Mouse (Mus musculus) forebrain, embryonic 10.5 days (tissue): ENCODE measurements around the gene Duxbl2. TPM values are rescaled to one million over a fixed set of nuclear protein-coding genes. Genes with fewer than 3 reads are reported as not detected.
"Not testable (repeated sequence)": the region's sequence is repeated elsewhere in the genome, so short reads cannot be mapped to it uniquely, and the experiment has no call there.

Source experiments
- DNase-seq: peaks from one replicate; pipeline ENCODE4 v3.0.0-alpha.2; 2017; ENCODE audit warnings: low spot score; ENCODE audit errors: extremely low spot score
- H3K27ac ChIP-seq: fragments of 300-500 bp; sonication (generic); 2 replicates; pipeline ENCODE4 v1.5.1; 2016; ENCODE audit warnings: mild to moderate bottlenecking
- H3K27me3 ChIP-seq: fragments of 300-500 bp; sonication (generic); 2 replicates; pipeline ENCODE4 v1.6.1; 2016; ENCODE audit warnings: mild to moderate bottlenecking; ENCODE audit not compliant: poor library complexity, severe bottlenecking
- H3K36me3 ChIP-seq: fragments of 300-500 bp; sonication (generic); replicated peaks from 2 replicates; pipeline ENCODE4 v1.6.1; 2016; ENCODE audit warnings: mild to moderate bottlenecking, moderate library complexity
- H3K4me1 ChIP-seq: fragments of 300-500 bp; sonication (generic); 2 replicates; pipeline ENCODE4 v1.6.1; 2016
- H3K4me3 ChIP-seq: fragments of 300-500 bp; sonication (generic); 2 replicates; pipeline ENCODE4 v1.5.1; 2016; ENCODE audit warnings: mild to moderate bottlenecking, moderate library complexity
- H3K9me3 ChIP-seq: fragments of 300-500 bp; sonication (generic); 2 replicates; pipeline ENCODE4 v1.6.1; 2016; ENCODE audit warnings: mild to moderate bottlenecking, moderate library complexity
- WGBS: fragments of 180-500 bp; shearing (Covaris S2); methylation state at CpG from one replicate; pipeline ENCODE4 v1.1.7; 2016; 5-methylcytosine and 5-hydroxymethylcytosine counted together
- polyA plus RNA-seq: library from polyadenylated mRNA; unstranded; fragments of >200 nt; fragmentation: Nextera tagmentation; extraction: Ambion mirVana; gene quantifications from 2 replicates; pipeline ENCODE4 v1.2.1, GENCODE M21; 2016

The Duxbl2 gene
- not detected in 2 replicates for polyA plus RNA-seq

DNA sequence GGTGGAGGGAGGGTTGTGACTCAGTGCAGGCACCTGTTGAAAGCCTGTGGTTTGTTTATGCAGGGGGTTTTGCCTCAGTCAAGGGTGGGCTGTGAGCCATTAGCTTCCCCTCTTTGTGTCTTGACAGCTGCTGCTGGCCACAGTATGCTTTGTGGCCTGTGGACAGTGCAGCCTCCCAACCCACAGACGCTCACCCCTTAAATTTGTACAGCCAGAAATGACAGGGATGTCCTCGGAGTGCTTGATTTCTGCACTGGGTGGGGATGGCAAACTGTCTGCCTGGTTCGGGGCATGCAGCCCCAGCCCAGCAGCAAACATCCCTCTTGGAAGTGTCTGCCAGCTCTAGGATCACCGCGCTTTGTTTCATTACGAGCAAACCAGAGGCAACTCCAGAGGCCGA, at the start of gene Duxbl2:
Duxbl2 (plus strand) TSS at position 200 of the 400 bp plus-strand sequence.
- H3K4me3 ChIP-seq, H3K27me3 ChIP-seq, H3K27ac ChIP-seq, DNase-seq, H3K36me3 ChIP-seq, H3K4me1 ChIP-seq, H3K9me3 ChIP-seq: not testable (repeated sequence)
- no CpG with 5 or more reads among the region's 7 CpGs for WGBS

- not testable (repeated sequence) for H3K4me3 ChIP-seq, H3K36me3 ChIP-seq, H3K4me1 ChIP-seq, H3K27ac ChIP-seq, H3K9me3 ChIP-seq, DNase-seq, H3K27me3 ChIP-seq
- no CpG with 5 or more reads among the region's 5 CpGs for WGBS
These were observed 41.3 kb upstream of the Duxbl2 start for GRCm38 (mm10) chr14:26076620-26077390.

GRCm38 (mm10) chr14:26081216-26081615, 36.9 kb upstream of the Duxbl2 start, which contains the start of gene Cphx2:
TSS of gene Cphx2 (plus strand) at chr14:26081516.
- H3K4me1 ChIP-seq, H3K9me3 ChIP-seq: not testable (repeated sequence)

GRCm38 (mm10) chr14:26081997-26082396, 36.2 kb upstream of the Duxbl2 start, which contains the start of gene Cphx3:
TSS of gene Cphx3 (plus strand) at chr14:26082297.
- H3K27me3 ChIP-seq, H3K4me3 ChIP-seq, H3K9me3 ChIP-seq, H3K4me1 ChIP-seq, H3K27ac ChIP-seq, H3K36me3 ChIP-seq, DNase-seq: not testable (repeated sequence)
- no CpG with 5 or more reads among the region's 1 CpGs for WGBS

More at GRCm38 (mm10) chr14:26081216-26081615, 36.9 kb upstream of the Duxbl2 start, which contains the start of gene Cphx2:
- not testable (repeated sequence) for H3K4me3 ChIP-seq, H3K27ac ChIP-seq, DNase-seq, H3K36me3 ChIP-seq, H3K27me3 ChIP-seq
- WGBS: no CpG with 5 or more reads among the region's 6 CpGs

GRCm38 (mm10) chr14:26097622-26098021, 20.5 kb upstream of the Duxbl2 start:
- not testable (repeated sequence) for H3K4me3 ChIP-seq, H3K36me3 ChIP-seq, H3K4me1 ChIP-seq, H3K27me3 ChIP-seq, H3K27ac ChIP-seq, H3K9me3 ChIP-seq, DNase-seq
- no CpG with 5 or more reads among the region's 3 CpGs for WGBS

GRCm38 (mm10) chr14:26118550-26119000, 426 bp downstream of the Duxbl2 start:
- not testable (repeated sequence) for H3K27me3 ChIP-seq, DNase-seq, H3K36me3 ChIP-seq, H3K27ac ChIP-seq, H3K9me3 ChIP-seq, H3K4me3 ChIP-seq, H3K4me1 ChIP-seq
- no CpG with 5 or more reads among the region's 18 CpGs for WGBS

DNA sequence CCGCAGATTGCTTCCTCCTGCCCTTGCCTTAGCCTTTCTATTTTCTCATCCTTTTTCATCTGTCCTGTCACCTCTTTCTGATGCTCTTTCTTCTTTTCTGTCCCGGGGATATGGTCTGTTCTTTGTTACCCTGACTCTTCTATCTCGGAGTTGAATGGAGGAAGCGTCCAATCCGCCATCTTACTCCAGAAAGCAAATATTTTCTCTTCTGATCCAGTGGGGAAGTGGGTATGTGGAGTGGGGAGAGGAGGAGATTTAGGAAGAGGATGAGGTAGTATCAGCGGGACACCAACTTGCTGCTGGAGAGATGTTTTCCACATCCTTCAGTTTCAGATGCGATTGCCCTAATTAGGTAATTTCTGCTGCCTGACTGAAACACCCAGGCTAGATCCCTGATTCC, 946 bp downstream of the Duxbl2 start:
- H3K9me3 ChIP-seq, H3K4me1 ChIP-seq, H3K4me3 ChIP-seq, H3K27ac ChIP-seq, DNase-seq, H3K36me3 ChIP-seq, H3K27me3 ChIP-seq: not testable (repeated sequence)
- WGBS: no CpG with 5 or more reads among the region's 7 CpGs

GRCm38 (mm10) chr14:26147095-26147494, 28.9 kb downstream of the Duxbl2 start:
- H3K4me1 ChIP-seq, DNase-seq, H3K4me3 ChIP-seq, H3K27ac ChIP-seq, H3K36me3 ChIP-seq, H3K27me3 ChIP-seq, H3K9me3 ChIP-seq: not testable (repeated sequence)
- WGBS: no CpG with 5 or more reads among the region's 2 CpGs

- H3K27ac ChIP-seq, H3K4me1 ChIP-seq, H3K4me3 ChIP-seq, H3K36me3 ChIP-seq, H3K27me3 ChIP-seq, DNase-seq, H3K9me3 ChIP-seq: not testable (repeated sequence)
- WGBS: no CpG with 5 or more reads among the region's 7 CpGs
These were observed 37.9 kb downstream of the Duxbl2 start for GRCm38 (mm10) chr14:26156032-26156431.

- not testable (repeated sequence) for H3K4me3 ChIP-seq, H3K9me3 ChIP-seq
- no CpG with 5 or more reads among the region's 9 CpGs for WGBS
These were observed 43.0 kb downstream of the Duxbl2 start for GRCm38 (mm10) chr14:26161156-26161555.

GRCm38 (mm10) chr14:26162423-26162822, 44.3 kb downstream of the Duxbl2 start:
- H3K27ac ChIP-seq, DNase-seq, H3K27me3 ChIP-seq, H3K4me1 ChIP-seq, H3K4me3 ChIP-seq, H3K9me3 ChIP-seq, H3K36me3 ChIP-seq: not testable (repeated sequence)
- WGBS: no CpG with 5 or more reads among the region's 5 CpGs

More at GRCm38 (mm10) chr14:26161156-26161555, 43.0 kb downstream of the Duxbl2 start:
- H3K27me3 ChIP-seq, DNase-seq, H3K4me1 ChIP-seq, H3K27ac ChIP-seq, H3K36me3 ChIP-seq: not testable (repeated sequence)

GRCm38 (mm10) chr14:26165266-26165665, 47.1 kb downstream of the Duxbl2 start:
- not testable (repeated sequence) for H3K27me3 ChIP-seq, H3K9me3 ChIP-seq, DNase-seq, H3K4me3 ChIP-seq, H3K36me3 ChIP-seq, H3K4me1 ChIP-seq, H3K27ac ChIP-seq
- no CpG with 5 or more reads among the region's 12 CpGs for WGBS

DNA sequence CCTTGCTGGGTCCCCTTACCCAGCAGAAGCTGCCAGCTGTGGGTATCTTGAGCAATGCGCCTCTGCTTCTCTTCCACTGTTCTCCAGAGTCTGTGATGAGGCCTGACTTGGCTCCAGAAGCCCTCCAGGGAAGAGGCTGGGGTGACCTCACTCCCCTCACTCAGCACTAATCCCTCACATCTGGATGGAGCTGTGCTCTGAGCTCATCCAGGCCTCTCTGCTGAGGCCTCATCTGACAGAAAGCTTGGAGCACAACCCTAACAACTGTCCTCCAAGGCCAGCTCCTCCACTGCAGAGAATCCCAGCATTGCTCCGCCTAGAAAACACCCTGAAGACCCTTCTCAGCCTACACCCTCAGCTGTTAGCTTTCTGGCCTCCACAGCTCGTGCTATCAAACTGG, 55.8 kb downstream of the Duxbl2 start:
- H3K36me3 ChIP-seq, DNase-seq, H3K27ac ChIP-seq, H3K4me3 ChIP-seq, H3K9me3 ChIP-seq, H3K4me1 ChIP-seq, H3K27me3 ChIP-seq: not testable (repeated sequence)
- no CpG with 5 or more reads among the region's 3 CpGs for WGBS
